Mouse (Mus musculus) kidney, postnatal 4 days (tissue): ENCODE data around the gene BC049715.
A peak's percentile ranks its signal among the peaks of the same experiment; 100 is the strongest.

ENCODE experiments used
- DNase-seq, 2 experiments: peaks; one replicate each; pipeline ENCODE4 v3.0.0; 2021; ENCODE audit warnings: mixed read lengths in 2 of 2

The BC049715 gene

GRCm38 (mm10) chr6:136808631-136809046 is 18.8 kb upstream of the BC049715 start:
- DNase-seq = peak in 1 of 2 experiments; percentile 49

DNA sequence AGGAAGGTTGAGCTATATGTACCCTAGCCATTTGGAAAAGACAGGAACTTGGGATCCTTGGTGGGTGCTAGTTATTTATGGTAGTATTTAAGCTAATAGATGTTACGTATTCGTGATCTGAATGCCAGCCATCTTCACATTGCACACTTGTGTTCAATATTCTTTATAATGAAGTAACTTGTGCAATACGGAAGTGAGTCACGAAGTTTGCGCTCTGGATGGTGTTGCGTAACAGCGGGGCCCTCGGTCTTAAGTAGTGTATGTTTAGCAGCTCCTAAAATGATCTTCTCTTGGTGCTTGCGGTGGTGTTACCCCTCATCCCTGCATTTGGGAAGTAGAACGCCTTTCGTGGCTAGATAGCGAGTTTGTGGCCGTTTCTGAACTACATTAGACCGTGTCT is 18.3 kb upstream of the BC049715 start:
- DNase-seq = peak in 1 of 2 experiments; percentile 48

DNA sequence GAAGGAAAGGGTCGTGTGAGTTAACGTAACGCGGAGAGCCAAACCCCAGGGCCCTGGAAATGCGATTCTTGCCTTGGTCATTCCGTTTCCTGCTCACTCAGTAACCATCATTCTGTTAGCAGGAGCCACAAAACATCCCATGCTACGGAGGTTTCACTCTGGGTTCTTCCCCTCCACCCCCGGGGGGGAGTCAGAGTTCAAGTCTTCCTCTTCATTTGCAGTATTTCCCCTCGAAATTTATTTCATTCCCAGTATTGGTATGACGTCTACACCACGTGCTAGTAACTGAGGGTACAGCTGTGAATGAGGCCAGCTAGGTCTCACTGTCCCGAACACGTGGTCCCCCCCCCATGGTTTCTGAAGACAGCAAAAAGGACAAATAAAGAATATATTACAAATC is 17.8 kb upstream of the BC049715 start:
- DNase-seq = no peak

DNA sequence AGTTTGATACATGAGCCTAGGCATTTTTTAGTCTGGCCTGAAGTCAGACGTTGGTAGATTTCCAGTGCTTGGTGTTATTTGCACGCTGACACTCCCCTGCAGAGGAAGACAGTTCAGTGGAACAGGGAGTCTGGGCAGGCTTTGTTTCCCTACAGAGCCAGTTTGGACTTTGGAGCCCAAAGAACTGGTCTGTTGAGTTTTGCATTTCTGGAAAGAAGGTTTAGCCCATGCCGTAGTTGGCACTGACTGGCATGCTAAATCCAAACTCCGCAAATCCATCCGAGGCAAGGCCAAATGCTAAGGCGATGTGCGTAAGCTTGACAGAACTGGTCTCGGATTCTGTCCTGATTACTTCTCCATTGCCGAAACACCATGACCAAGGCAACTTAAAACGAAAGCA is 16.2 kb upstream of the BC049715 start:
- DNase-seq = no peak

DNA sequence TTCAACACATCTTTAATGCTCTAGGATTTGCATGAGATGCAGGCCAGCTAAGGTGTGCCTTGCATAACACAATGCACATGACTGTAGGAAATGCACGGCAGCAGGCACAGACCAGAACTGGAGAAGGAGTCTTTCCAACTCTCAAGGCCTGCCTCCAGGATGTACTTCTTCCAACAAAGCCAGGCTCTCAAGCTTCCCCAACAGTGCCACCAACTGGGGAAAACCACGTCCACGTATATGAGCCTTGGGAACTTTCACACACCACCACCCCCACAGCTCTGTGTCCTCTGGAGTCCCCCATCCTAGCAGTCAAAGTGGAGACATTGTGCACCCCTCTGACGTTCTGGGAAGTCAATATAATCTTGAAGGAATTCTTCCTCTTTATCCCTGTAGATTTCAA is 14.3 kb upstream of the BC049715 start:
- peak in 1 of 2 experiments; percentile 48 for DNase-seq

DNA sequence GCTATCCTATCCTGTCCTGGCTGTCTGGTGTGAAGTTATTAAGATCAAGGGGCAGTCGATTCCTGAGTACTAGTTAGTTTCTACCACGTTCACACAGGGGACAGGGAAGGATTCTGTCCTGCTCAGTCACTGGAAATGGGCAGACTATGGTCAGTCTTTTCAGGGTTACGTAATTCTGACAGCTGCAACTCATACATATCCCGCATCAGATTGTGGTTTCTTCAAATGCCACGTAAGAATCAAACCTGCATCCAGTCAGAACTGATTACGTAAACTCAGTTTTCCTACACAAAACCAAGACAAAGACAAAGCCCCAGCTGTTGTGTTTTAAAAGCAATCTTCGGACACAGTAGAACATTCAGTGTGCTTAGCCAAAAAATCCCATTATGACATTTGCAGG is 12.0 kb upstream of the BC049715 start:
- DNase-seq = no peak

DNA sequence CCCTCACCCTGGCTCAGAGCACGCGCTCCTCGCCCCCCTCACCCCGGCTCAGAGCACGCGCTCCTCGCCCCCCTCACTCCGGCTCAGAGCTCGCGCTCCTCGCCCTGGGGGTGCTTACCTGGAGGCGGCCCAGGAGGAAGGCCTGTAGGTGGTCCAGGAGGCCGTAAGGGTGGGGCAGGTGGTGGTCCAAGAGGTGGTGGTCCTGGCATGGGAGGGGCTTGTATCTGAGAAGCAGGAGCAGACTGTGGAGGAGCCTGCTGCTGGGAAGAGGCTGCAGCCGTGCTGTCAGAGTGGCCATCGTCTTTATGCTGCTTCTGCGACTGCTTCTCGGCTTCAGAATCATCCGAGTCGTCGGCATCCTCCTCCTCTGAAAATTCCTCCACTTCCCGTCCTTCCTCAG is 10.6 kb upstream of the BC049715 start:
- DNase-seq = no peak

GRCm38 (mm10) chr6:136817549-136817948 is 9.9 kb upstream of the BC049715 start:
- DNase-seq = no peak

DNA sequence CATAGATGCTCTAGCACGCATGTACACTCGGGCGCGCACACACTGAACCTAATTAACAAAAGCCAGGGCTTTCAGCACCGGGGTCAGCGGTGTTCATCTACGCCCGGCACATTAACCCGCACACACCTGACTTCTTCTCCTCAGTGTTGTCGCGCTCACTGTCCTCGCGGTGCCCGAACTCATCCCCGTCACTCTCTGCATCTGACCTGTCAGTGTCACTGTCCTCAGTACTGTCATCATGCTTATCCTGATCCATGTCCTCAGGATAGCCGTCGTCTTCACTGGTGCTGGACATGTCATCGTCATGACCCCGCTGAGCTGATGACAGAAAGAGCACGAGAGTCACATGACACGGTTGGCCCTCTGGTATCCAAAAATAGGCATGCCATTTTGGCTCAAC is 7.0 kb upstream of the BC049715 start:
- DNase-seq = no peak

DNA sequence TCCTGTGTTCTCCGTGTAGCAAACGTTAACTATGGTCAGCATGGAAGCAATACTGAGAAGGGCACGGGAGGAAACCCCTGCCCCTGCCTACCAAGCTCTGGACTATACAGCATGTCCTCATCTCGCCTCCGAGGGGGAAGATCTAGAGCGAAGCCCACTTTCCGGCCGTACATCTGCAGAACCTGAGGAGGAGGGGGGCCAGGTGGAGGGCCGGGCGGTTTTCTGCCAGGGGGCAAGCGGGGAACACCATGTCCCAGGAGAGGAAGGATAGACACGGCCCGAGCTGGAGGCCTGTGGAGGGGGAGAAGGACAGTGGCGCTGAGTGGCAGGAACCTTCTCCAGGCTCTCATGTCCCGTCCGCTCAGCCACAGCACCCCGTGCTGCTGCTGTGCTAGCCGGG is 6.3 kb upstream of the BC049715 start:
- DNase-seq = no peak

DNA sequence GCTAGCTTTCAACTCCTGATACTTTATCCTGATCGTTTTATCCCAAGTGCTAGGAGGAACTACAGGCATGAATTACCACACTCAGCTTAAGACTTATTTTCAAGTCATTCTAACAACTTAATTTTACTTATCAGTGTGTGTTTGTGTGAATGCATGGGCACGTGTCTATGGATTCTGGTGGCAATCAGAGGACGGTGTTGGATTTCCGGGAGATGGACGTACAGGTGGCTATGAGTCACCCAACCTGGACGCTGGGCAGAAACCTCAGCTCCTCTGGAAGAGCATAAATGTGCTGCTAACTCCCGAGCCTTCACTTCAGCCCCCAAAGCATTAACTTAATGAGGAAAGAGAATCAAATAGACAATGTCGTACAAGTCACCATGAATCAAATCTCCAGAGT is 2.4 kb upstream of the BC049715 start:
- no peak for DNase-seq

DNA sequence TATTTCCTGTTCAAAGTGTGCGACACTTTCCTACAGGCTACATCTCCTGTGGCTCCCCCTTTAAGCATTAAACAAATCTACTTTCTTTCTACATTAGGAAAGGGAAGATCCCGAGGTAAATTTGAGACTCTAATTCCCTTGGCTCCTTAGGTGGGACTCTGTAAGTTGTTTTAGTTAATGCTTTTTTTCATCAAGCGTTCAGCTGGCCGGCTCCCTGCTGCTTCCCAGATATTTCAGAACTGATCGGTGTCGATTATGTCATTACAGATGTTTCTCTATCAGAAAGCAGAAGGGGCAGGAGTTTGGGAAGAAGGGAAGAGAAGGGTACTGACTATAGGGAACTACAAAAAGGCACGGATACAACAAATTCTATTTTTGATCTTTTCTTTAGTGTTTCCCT is 310 bp upstream of the BC049715 start:
- no peak for DNase-seq

- peak; percentile 95 to 97 for DNase-seq
Observed at GRCm38 (mm10) chr6:136827881-136828561, 595 bp downstream of the BC049715 start, which contains the start of gene Wbp11. TSS of gene Wbp11 (minus strand) at chr6:136828233.

DNA sequence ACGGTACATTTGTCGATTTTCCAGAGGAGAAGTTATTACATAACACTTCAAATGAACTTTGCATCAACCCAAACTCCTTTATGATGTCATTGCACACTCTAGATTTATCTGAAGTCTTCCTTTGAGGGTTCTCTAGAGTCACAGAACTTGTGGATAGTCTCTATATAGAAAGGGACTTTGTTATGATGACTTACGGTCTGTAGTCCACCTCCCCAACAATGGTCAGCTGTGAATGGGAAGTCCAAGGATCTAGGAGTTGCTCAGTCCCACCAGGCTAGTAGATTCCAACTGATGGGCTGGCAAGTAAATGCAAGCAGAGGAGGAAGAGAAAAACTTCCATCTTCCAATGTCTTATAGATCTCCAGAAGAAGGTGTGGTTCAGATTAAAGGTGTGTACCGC is 1.3 kb downstream of the BC049715 start:
- no peak for DNase-seq

GRCm38 (mm10) chr6:136831712-136832111 is 4.3 kb downstream of the BC049715 start:
- no peak for DNase-seq

DNA sequence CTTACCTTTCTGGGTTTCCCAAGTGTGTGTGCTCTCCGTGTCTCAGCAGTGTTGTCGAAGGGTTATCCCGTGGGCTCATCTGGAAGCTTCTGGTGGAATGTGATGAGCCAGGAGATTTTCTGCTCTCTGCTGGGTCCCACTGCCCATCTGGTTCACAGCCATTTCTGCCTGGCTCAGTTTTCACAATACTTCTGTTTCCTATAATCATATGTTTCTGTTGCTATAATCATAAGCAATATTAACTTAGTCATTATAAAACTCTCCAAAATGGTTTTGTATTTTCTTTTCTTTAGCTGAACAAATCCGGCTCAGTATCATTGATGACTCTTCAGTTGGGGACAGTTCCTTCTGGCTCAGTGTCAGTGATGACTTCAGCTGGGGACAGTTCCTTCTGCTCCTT is 7.9 kb downstream of the BC049715 start, which contains the start of gene Smco3:
TSS of gene Smco3 (minus strand) at position 101 of the 400 bp plus-strand sequence.
- DNase-seq = no peak

- no peak for DNase-seq
Observed at GRCm38 (mm10) chr6:136837323-136837722, 9.9 kb downstream of the BC049715 start.

- DNase-seq = no peak
Observed at GRCm38 (mm10) chr6:136844903-136845302, 17.5 kb downstream of the BC049715 start.

DNA sequence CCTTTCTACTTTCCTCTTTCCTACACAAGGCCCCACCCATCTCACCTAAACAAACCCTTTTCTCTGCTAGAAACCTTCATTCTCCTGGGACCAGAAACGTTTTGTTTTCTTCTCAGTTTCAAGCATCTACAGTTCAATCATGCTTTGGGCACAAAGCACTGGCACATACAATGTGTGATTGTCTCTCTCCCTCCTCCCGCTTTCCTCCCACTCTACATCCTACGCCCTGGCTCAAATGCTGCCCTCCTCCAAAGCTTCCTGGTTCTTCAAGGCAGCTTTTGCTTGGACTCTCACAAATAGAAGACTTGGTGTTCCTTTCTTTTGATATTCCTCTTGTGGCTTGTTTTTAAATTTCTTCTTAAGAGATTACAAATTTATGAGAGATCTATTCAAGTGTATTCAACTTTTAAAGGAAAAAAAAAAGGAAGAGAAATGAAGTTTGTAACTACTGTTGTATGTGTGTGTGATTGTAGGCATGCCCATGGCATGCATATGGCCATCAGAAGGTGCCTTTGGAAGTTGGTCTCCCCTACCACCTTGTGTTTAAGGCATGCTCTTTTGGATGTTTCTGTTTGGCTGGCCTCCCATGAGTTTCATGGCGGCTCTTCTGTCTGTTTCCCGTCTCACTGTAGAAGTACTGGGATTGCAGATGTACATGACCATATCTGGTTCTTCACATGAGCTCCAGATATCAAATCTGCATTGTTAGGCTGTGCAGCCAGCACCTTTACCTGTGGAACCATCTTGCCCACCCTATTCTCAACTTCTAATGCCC is 18.5 kb downstream of the BC049715 start:
- no peak for DNase-seq

GRCm38 (mm10) chr6:136847267-136847666 is 19.8 kb downstream of the BC049715 start:
- DNase-seq = no peak

DNA sequence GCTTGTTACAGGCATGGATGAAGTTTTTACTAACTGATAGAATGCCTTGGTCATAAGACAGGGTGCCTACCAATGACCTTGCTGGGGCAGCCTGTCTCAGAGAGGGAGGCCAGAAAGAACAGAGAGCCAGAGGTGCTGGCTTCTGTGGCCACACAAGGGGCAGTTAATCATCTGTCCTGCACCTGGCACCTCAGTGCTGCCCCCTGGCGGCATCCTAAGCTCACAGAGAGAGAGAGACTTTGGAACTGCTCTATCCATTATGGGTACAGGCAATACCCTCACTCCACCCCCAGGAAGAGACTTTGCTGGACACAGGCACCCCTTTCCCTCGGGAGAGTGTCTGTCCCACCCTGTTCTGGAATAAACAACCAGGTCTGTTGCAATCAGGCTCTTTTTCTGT is 20.4 kb downstream of the BC049715 start:
- peak; percentile 79 to 84 for DNase-seq

DNA sequence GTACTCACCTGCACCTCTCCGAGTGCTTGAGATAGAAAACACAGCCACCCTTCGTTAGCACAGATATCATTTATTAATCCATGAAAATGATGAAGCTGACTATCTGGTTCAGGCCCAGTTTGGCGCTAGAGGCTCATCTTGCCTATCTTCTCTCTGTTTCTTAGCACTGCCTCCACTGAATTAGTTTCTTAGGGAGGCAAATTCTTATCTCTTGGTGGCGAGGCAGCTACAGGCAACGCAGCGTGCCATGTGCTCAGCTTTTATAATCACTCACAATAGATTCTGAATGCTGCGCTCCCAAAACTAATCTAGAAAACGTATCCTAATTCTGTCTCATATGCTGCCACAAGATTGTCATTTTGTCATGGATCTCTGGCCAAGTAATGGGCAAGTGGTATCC is 21.0 kb downstream of the BC049715 start:
- no peak for DNase-seq

DNA sequence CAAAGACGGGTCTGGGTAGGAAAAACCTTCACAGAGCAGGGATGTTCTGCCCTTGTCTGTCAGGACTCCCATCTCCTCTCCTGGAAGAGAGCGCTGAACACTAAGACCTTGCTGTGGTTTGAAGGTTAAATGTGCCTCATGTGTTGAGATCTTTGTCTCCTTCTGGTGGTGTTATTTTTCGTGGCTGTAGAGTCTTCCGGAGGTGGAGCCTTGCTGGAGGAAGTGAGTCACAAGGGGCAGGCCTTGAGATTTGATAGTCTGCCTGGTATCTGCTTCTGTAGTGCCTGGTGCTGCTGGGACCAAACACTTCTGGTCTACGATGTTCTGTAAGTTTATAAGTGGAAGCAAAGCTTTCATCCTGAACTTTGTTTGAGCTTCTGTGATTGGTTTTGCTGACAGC is 21.5 kb downstream of the BC049715 start:
- DNase-seq = no peak

GRCm38 (mm10) chr6:136850267-136850666 is 22.8 kb downstream of the BC049715 start:
- DNase-seq = no peak
